Mouse (Mus musculus) liver, embryonic 14.5 days (tissue): ENCODE results near the gene Psmd14. TPM values are rescaled to one million over a fixed set of nuclear protein-coding genes. Genes with fewer than 3 reads are reported as not detected.

ENCODE experiments used
- ATAC-seq: fragments of 200-750 bp; cut with Nextera tagmentation; 2 replicates; pipeline ENCODE4 v1.8.0; 2017; ENCODE audit warnings: moderate number of reproducible peaks, mild to moderate bottlenecking, moderate library complexity; ENCODE audit not compliant: insufficient read depth
- DNase-seq, 3 experiments: peaks; one replicate each; pipeline ENCODE4 v3.0.0-alpha.2; 2012 to 2013; ENCODE audit warnings: low read depth in 3 of 3, low spot score in 3 of 3
- H3K27ac ChIP-seq: fragments of 300-500 bp; sonication (generic); 2 replicates; pipeline ENCODE4 v1.5.1; 2014; ENCODE audit warnings: moderate library complexity, mild to moderate bottlenecking, control low read depth, inconsistent platforms
- H3K27me3 ChIP-seq: fragments of 300-500 bp; sonication (generic); 2 replicates; pipeline ENCODE4 v1.6.1; 2014; ENCODE audit warnings: mild to moderate bottlenecking, low read length, moderate library complexity; ENCODE audit not compliant: control insufficient read depth, insufficient read depth
- H3K36me3 ChIP-seq: fragments of 300-500 bp; sonication (generic); replicated peaks from 2 replicates; pipeline ENCODE4 v1.6.1; 2014; ENCODE audit warnings: low read depth; ENCODE audit not compliant: control insufficient read depth, insufficient read depth
- H3K4me1 ChIP-seq, 2 experiments: fragments of 200-500 bp in 1 of 2; fragments of 300-500 bp in 1 of 2; sonication (generic) in 1 of 2; replicated peaks; 2 replicates each; pipeline ENCODE4 v1.6.1; 2012 to 2014; ENCODE audit warnings: antibody characterized with exemption in 1 of 2, inconsistent platforms in 1 of 2, low read length in 1 of 2; ENCODE audit not compliant: control insufficient read depth in 2 of 2, insufficient read depth in 2 of 2
- H3K4me2 ChIP-seq: fragments of 300-500 bp; sonication (generic); 2 replicates; pipeline ENCODE4 v1.6.1; 2014; ENCODE audit warnings: low read depth, mild to moderate bottlenecking, control low read depth, moderate library complexity
- H3K4me3 ChIP-seq, 2 experiments: fragments of 200-500 bp in 1 of 2; fragments of 300-500 bp in 1 of 2; sonication (generic) in 1 of 2; 2 replicates each; pipeline ENCODE4 v1.5.1; 2012 to 2014; ENCODE audit warnings: low read depth in 2 of 2, low read length in 2 of 2, mild to moderate bottlenecking in 2 of 2, control low read depth in 1 of 2, inconsistent platforms in 1 of 2, moderate library complexity in 1 of 2; ENCODE audit not compliant: insufficient read depth in 1 of 2
- H3K9ac ChIP-seq: fragments of 300-500 bp; sonication (generic); replicated peaks from 2 replicates; pipeline ENCODE4 v1.6.1; 2014; ENCODE audit warnings: mild to moderate bottlenecking, control low read depth, moderate library complexity
- H3K9me3 ChIP-seq: fragments of 300-500 bp; sonication (generic); 2 replicates; pipeline ENCODE4 v1.6.1; 2016; ENCODE audit warnings: low read length, mixed read lengths; ENCODE audit not compliant: control insufficient read depth
- CTCF ChIP-seq: IDR thresholded peaks from 2 replicates; pipeline ENCODE4 v1.5.1; 2016; ENCODE audit warnings: antibody characterized with exemption, low read depth, control low read depth
- EP300 ChIP-seq: IDR thresholded peaks from 2 replicates; pipeline ENCODE4 v1.6.1; 2016; ENCODE audit warnings: antibody characterized with exemption, low read depth
- WGBS: fragments of 180-500 bp; shearing (Covaris S2); extraction: QIAGEN DNeasy Blood & Tissue Kit; methylation state at CpG from one replicate; pipeline ENCODE4 v1.1.7; 2014; ENCODE audit not compliant: insufficient replicate concordance; 5-methylcytosine and 5-hydroxymethylcytosine counted together
- polyA plus RNA-seq, 2 experiments: library from polyadenylated mRNA; depleted of rRNA in 1 of 2; stranded (reverse) in 1 of 2; unstranded in 1 of 2; fragments of >200 nt; fragmentation: Nextera tagmentation in 1 of 2; extraction: Ambion mirVana in 1 of 2; gene quantifications; 2 replicates each; pipeline versions ENCODE4 v1.2.1 to v1.2.3; 2012 to 2014

Psmd14 gene
- polyA plus RNA-seq, 2 experiments = 48.8 to 131 TPM

DNA sequence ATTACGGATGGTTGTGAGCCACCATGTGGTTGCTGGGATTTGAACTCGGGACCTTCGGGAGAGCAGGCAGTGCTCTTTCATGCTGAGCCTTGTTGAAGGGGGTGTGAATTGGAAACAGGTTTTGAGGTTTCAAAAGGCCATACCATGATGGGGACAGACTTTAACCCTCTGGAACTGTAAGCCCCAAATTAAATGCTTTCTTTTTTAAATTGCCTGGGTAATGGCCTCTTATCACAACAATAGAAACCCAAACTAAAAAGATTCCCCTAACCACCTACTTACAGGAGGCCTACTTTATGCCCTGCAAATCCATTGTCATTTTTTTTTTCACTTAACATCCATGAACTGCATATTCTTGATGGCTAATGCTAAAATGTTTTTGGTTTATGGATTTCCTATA is 36.9 kb upstream of the Psmd14 start:
- no peak overlapping the region for H3K4me3 ChIP-seq
- ATAC-seq = no peak
- WGBS = 66% methylated on average over 3 of the region's 3 CpGs

GRCm38 (mm10) chr2:61681572-61681971 is 29.9 kb upstream of the Psmd14 start:
- DNase-seq (no peak), ATAC-seq (no peak)
- H3K4me2 ChIP-seq = no peak overlapping the region
- H3K9me3 ChIP-seq = no peaks in the 10 kb centered on the region
- 36% methylated on average over 1 of the region's 1 CpGs for WGBS
- no peak overlapping the region for H3K4me3 ChIP-seq
- H3K9ac ChIP-seq = no peak overlapping the region
- H3K27me3 ChIP-seq = no peaks in the 10 kb centered on the region
- H3K4me1 ChIP-seq = no peaks in the 10 kb centered on the region
- no peak for TF ChIP-seq CTCF
- TF ChIP-seq EP300 = no peak
- H3K27ac ChIP-seq = no peak overlapping the region
- no peaks in the 10 kb centered on the region for H3K36me3 ChIP-seq

More for the DNA sequence above, 36.9 kb upstream of the Psmd14 start:
- Histone ChIP-seq H3K4me2 (no peak overlapping the region), H3K9ac (no peak overlapping the region), H3K36me3 (no peaks in the 10 kb centered on the region), H3K4me1 (no peaks in the 10 kb centered on the region), H3K27me3 (no peaks in the 10 kb centered on the region), H3K27ac (no peak overlapping the region), H3K9me3 (no peaks in the 10 kb centered on the region)
- no peak for DNase-seq
- TF ChIP-seq CTCF = no peak
- no peak for TF ChIP-seq EP300

- Histone ChIP-seq H3K9me3 (no peaks in the 10 kb centered on the region), H3K36me3 (no peaks in the 10 kb centered on the region), H3K27me3 (no peaks in the 10 kb centered on the region), H3K4me2 (no peak overlapping the region), H3K4me1 (no peaks in the 10 kb centered on the region), H3K27ac (no peak overlapping the region), H3K9ac (no peak overlapping the region), H3K4me3 (no peak overlapping the region)
- no peak for ATAC-seq
- 20% methylated on average over 1 of the region's 1 CpGs for WGBS
- DNase-seq = no peak
- TF ChIP-seq EP300 = no peak
- TF ChIP-seq CTCF = no peak
Measured at GRCm38 (mm10) chr2:61686533-61686932, 25.0 kb upstream of the Psmd14 start.

DNA sequence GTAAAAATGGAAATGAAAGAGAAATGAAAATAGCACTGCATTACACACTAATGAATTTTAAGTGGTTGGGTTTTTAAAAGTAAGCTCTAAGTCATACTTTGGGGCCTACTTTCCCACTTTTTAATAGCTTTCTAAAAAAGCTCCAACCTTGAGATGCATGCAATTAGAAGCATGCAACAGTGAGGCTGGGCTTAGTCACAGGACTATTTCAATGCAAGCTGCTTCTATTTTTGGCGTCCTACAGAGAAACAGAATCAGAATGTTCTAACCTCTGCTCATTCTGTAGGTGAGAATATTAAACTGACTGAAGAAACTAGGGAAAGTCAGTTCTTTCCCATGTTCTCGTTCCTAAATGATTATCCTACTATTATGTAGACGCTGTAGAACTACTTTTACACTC is 22.4 kb upstream of the Psmd14 start:
- WGBS = 54% methylated on average over 3 of the region's 3 CpGs

GRCm38 (mm10) chr2:61709570-61709969 is 1.9 kb upstream of the Psmd14 start:
- Histone ChIP-seq H3K27ac (no peak overlapping the region), H3K4me2 (no peak overlapping the region), H3K36me3 (no peaks in the 10 kb centered on the region; the same call in 1 of the 2 replicates), H3K4me3 (no peak overlapping the region), H3K4me1 (peaks cover 8 to 10% of the 10 kb centered on the region in 2 experiments), H3K9me3 (no peaks in the 10 kb centered on the region), H3K9ac (no peak overlapping the region), H3K27me3 (no peaks in the 10 kb centered on the region)
- WGBS = 69% methylated on average over 3 of the region's 3 CpGs
- ATAC-seq (no peak), DNase-seq (no peak)
- TF ChIP-seq CTCF (no peak), EP300 (no peak)

More for the DNA sequence above, 22.4 kb upstream of the Psmd14 start:
- ATAC-seq (no peak), DNase-seq (no peak)
- TF ChIP-seq CTCF = no peak
- TF ChIP-seq EP300 = no peak
- no peak overlapping the region for H3K4me3 ChIP-seq
- H3K36me3 ChIP-seq = no peaks in the 10 kb centered on the region
- no peaks in the 10 kb centered on the region for H3K9me3 ChIP-seq
- no peak overlapping the region for H3K27ac ChIP-seq
- H3K4me1 ChIP-seq = no peaks in the 10 kb centered on the region
- H3K27me3 ChIP-seq = no peaks in the 10 kb centered on the region
- H3K4me2 ChIP-seq = no peak overlapping the region
- H3K9ac ChIP-seq = no peak overlapping the region
